Mouse (Mus musculus) forebrain, embryonic 15.5 days (tissue): ENCODE measurements at regions not wholly inside any gene's neighbourhood (a gene's known extent, or its start where the extent isn't known, plus 50 kb on each side); places are given as distances from the start of the nearest gene placed in this dataset.

Source experiments
- ATAC-seq: fragments of 200-750 bp; cut with Nextera tagmentation; replicated peaks from 2 replicates; pipeline ENCODE4 v1.8.0; 2017; ENCODE audit warnings: mild to moderate bottlenecking, moderate TSS enrichment, moderate library complexity
- H3K27ac ChIP-seq: fragments of 300-500 bp; sonication (generic); replicated peaks from 2 replicates; pipeline ENCODE4 v1.5.1; 2015; ENCODE audit warnings: mild to moderate bottlenecking, inconsistent platforms
- H3K27me3 ChIP-seq: fragments of 300-500 bp; sonication (generic); 2 replicates; pipeline ENCODE4 v1.6.1; 2015; ENCODE audit warnings: inconsistent platforms
- H3K36me3 ChIP-seq: fragments of 300-500 bp; sonication (generic); 2 replicates; pipeline ENCODE4 v1.6.1; 2015; ENCODE audit warnings: mild to moderate bottlenecking, inconsistent platforms
- H3K4me1 ChIP-seq: fragments of 300-500 bp; sonication (generic); 2 replicates; pipeline ENCODE4 v1.6.1; 2015; ENCODE audit warnings: inconsistent platforms
- H3K4me2 ChIP-seq: fragments of 300-500 bp; sonication (generic); replicated peaks from 2 replicates; pipeline ENCODE4 v1.6.1; 2015; ENCODE audit warnings: mild to moderate bottlenecking, inconsistent platforms
- H3K4me3 ChIP-seq: fragments of 300-500 bp; sonication (generic); 2 replicates; pipeline ENCODE4 v1.5.1; 2015; ENCODE audit warnings: mild to moderate bottlenecking, inconsistent platforms
- H3K9ac ChIP-seq: fragments of 300-500 bp; sonication (generic); replicated peaks from 2 replicates; pipeline ENCODE4 v1.6.1; 2015; ENCODE audit warnings: mild to moderate bottlenecking, inconsistent platforms
- H3K9me3 ChIP-seq: fragments of 300-500 bp; sonication (generic); 2 replicates; pipeline ENCODE4 v1.6.1; 2016; ENCODE audit warnings: inconsistent platforms
- WGBS: fragments of 180-500 bp; shearing (Covaris S2); methylation state at CpG from one replicate; pipeline ENCODE4 v1.1.7; 2015; ENCODE audit warnings: mixed read lengths; 5-methylcytosine and 5-hydroxymethylcytosine counted together

DNA sequence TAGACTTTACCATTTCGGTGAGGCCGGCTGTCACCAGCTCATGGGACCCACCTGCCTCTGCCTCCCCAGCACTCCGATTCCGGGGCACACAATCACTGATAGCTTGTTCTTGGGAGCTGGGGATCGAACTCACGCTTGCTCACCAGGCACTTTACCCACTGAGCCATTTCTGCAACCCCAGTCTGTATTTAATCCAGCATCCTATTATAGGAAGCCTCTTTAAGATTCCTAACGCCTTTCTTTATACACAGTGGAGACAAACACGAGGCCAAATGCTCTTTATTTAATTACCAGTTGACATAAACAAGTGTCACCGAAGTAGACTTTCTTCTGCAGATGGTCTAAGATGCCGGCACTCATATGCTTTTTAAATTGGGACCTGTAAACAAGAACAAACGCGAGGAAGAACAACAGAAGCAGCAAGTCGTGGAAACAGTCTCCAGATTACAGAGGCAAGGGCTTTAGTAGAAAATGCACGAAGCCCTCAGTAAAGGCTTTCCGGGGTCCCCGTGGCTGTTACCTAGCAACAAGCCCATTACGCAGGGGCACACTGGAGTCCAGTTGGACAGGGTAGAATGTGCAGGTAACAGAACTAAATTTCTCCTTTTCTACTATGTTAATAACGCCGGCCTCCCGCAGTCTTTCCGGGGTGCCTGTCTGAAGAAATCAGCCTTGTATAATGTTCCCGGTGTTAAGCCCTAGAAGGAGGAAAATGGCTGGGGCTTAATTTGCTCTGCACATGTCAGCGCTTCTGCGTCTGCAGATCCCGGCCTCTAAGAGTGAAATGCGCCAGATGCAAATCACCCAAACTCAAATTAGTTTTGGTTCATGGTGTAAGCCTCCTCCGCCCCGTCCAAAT, 132.5 kb downstream of the Lrrc30 start:
- no peaks in the 10 kb centered on the region for H3K9me3 ChIP-seq
- ATAC-seq: peak; percentile 88
- peak overlapping the region; percentile 42 for H3K4me2 ChIP-seq
- 23% methylated on average over 28 of the region's 28 CpGs for WGBS
- H3K4me1 ChIP-seq: peaks cover 11% of the 10 kb centered on the region
- peak overlapping the region; percentile 43 for H3K27ac ChIP-seq
- peak overlapping the region; percentile 27 for H3K4me3 ChIP-seq
- no peaks in the 10 kb centered on the region for H3K27me3 ChIP-seq
- no peaks in the 10 kb centered on the region for H3K36me3 ChIP-seq
- 0 out of 2 replicates have a peak overlapping the region, but pooled peaks have one; percentile 7 for H3K9ac ChIP-seq

DNA sequence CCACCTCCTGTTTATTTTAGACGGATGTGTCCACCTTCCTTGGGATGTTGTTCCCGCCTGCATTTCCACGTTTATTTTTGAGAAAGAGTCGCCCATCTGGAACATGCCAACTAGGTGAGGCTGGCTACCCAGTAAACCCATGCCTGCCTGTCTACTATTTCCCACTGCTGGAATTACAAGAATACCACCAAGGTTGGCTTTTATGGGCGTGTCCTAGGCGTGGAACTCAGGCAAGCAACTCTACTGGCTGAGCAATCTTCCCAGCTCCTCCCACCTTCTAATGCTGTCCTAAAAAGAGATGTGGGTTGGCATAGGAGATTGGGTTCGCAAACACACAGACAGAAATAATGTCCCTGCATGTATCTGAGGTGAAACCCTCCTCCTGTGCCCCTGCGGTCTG, 135.1 kb downstream of the Lrrc30 start:
- H3K9ac ChIP-seq: no peak overlapping the region
- no peaks in the 10 kb centered on the region for H3K36me3 ChIP-seq
- no peaks in the 10 kb centered on the region for H3K9me3 ChIP-seq
- H3K4me2 ChIP-seq: no peak overlapping the region
- H3K27me3 ChIP-seq: no peaks in the 10 kb centered on the region
- no peak for ATAC-seq
- H3K27ac ChIP-seq: no peak overlapping the region
- H3K4me1 ChIP-seq: peaks cover 11% of the 10 kb centered on the region
- WGBS: 83% methylated on average over 8 of the region's 8 CpGs
- no peak overlapping the region for H3K4me3 ChIP-seq

DNA sequence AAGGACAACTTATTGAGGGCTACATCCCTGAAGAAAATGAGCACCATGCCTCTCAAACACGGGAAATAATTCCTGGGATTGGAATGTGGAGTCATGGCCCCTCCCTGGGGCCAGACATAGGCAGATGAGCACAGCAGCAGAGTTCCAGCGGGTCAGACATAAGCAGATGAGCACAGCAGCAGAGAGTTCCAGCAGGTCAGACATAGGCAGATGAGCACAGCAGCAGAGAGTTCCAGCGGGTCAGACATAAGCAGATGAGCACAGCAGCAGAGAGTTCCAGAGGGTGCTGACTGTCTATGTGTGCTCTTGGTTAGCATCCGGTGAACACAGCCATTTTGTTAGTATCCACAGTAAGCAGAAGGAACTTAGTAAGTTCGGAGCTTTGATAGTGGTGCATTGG, 126.2 kb upstream of the Ptprm start:
- Histone ChIP-seq H3K36me3 (no peaks in the 10 kb centered on the region), H3K9me3 (0 out of 2 replicates have a peak, but pooled peaks cover 2% of the 10 kb centered on the region), H3K4me2 (no peak overlapping the region), H3K27ac (no peak overlapping the region), H3K9ac (no peak overlapping the region), H3K4me3 (no peak overlapping the region), H3K4me1 (no peaks in the 10 kb centered on the region), H3K27me3 (no peaks in the 10 kb centered on the region)
- 85% methylated on average over 5 of the region's 5 CpGs for WGBS
- no peak for ATAC-seq

DNA sequence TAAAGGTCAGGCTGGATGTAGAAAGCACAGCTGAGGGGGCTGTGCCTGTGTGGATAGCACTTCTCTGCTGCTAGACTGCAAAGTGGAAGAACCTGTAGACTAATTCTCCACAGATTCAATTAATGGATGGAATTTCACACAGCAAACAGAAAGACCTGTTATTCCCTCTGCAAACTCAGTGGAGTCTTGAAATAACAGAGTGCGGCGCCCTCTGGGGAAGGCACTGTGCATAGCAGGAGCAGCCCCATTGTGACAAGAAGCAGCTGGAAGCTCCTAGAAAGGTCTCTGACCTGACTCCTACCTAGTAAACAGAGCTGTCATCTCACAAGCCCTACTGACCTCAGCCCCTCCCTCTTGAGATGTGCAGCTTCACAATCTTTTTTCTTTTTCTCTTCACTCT, 118.9 kb upstream of the Ptprm start:
- no peak overlapping the region for H3K9ac ChIP-seq
- H3K9me3 ChIP-seq: 0 out of 2 replicates have a peak, but pooled peaks cover 2% of the 10 kb centered on the region
- H3K36me3 ChIP-seq: no peaks in the 10 kb centered on the region
- WGBS: 33% methylated on average over 2 of the region's 2 CpGs
- no peak overlapping the region for H3K4me3 ChIP-seq
- no peak overlapping the region for H3K27ac ChIP-seq
- H3K4me1 ChIP-seq: no peaks in the 10 kb centered on the region
- no peak overlapping the region for H3K4me2 ChIP-seq
- ATAC-seq: no peak
- no peaks in the 10 kb centered on the region for H3K27me3 ChIP-seq

DNA sequence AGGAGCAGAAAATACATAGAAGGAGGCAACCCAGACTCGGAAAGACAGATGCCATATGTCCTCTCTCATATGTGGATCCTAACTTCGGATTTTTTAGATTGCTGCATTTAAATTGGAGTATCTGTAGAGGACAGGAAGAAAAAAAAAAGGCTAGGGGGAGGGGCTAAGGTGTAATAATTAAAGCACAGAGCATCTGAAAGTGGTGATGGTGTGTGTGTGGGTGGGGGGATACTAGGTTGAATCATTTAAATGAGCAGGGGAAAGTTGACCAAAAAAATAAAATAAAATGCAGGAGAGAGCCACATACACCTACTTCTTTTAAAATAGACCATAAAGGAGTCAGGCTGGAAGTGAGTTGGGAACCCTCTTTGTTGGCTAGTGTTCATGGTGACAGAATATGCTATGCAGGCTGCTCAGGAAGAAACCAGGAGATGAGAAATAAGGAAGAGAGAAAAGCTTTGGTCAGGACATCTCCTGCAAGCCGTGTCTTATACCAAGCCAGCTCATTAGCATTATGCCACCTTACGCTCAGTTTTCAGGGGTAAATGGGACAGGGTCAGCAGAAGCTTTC, 104.7 kb upstream of the Ptprm start:
- no peak for ATAC-seq
- 92% methylated on average over 4 of the region's 4 CpGs for WGBS
- no peak overlapping the region for H3K9ac ChIP-seq

DNA sequence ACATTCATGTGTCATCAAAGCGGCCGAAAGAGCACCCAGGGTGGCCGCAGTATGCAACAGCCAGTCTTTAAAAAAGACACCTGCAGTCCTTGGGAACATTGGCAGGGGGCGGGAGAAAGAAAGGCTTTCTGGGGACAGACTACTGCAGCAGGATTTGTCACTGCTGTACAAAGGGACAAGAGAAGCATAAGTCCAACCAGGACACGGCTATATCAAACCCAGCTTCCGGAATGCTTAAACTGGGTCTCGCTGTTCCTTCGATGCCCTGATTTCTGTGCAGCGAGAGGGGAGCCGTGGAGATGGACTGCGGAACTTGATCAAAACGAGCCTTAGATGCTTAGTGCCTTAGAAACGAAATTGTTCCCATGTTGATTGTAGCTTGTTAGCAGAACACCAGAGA, 97.7 kb upstream of the Ptprm start:
- no peak overlapping the region for H3K27ac ChIP-seq
- 72% methylated on average over 13 of the region's 13 CpGs for WGBS
- no peaks in the 10 kb centered on the region for H3K4me1 ChIP-seq
- no peak overlapping the region for H3K4me2 ChIP-seq
- no peaks in the 10 kb centered on the region for H3K9me3 ChIP-seq
- H3K9ac ChIP-seq: no peak overlapping the region
- H3K4me3 ChIP-seq: no peak overlapping the region
- H3K36me3 ChIP-seq: no peaks in the 10 kb centered on the region
- H3K27me3 ChIP-seq: no peaks in the 10 kb centered on the region
- no peak for ATAC-seq

More for the DNA sequence above, 104.7 kb upstream of the Ptprm start:
- H3K27ac ChIP-seq: no peak overlapping the region
- H3K27me3 ChIP-seq: no peaks in the 10 kb centered on the region
- no peak overlapping the region for H3K4me2 ChIP-seq
- H3K36me3 ChIP-seq: no peaks in the 10 kb centered on the region
- no peaks in the 10 kb centered on the region for H3K4me1 ChIP-seq
- H3K4me3 ChIP-seq: no peak overlapping the region
- H3K9me3 ChIP-seq: no peaks in the 10 kb centered on the region

DNA sequence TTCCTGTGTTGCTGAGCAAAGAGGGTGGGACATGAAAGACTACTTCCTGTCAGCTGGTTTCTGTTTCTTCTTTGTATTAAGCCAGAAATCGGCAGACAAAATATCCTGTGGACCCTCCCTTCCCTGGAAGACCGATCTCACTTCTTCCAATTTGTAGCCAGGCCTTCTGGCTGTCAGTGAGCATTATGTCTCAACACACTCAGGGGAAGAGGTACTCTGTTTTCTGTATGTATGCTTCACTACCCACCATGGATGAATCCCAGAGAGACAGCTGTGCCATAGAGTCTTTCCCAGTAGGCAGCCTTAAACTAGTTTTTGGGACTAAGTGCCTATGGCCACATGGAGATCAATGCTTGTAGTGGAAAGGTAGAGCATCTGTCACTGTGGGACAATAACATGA, 96.8 kb upstream of the Ptprm start:
- Histone ChIP-seq H3K4me3 (no peak overlapping the region), H3K9ac (no peak overlapping the region), H3K4me1 (no peaks in the 10 kb centered on the region), H3K4me2 (no peak overlapping the region), H3K9me3 (no peaks in the 10 kb centered on the region), H3K36me3 (no peaks in the 10 kb centered on the region), H3K27ac (no peak overlapping the region), H3K27me3 (no peaks in the 10 kb centered on the region)
- 87% methylated on average over 2 of the region's 2 CpGs for WGBS
- ATAC-seq: no peak

DNA sequence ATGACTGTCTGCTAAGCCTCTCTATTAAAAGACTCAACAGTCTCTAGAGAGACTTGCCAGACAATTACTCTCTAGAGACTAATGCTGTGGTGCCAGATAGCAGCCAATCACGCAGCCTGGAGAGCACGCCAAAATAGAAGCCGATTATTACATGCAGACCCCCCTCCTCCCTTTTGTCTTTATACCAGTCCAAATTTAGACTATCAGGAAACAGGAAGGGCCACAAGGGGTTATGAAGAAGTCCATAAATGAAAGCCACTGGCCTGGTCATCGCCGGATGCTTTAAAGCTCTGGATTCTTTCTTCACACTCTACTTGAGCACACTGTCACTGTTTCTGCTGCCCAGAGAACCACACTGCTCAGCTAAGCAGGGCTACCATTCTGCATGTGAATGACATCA, 95.8 kb upstream of the Ptprm start:
- Histone ChIP-seq H3K9me3 (no peaks in the 10 kb centered on the region), H3K4me2 (no peak overlapping the region), H3K36me3 (no peaks in the 10 kb centered on the region), H3K9ac (no peak overlapping the region), H3K4me1 (no peaks in the 10 kb centered on the region), H3K27me3 (no peaks in the 10 kb centered on the region), H3K27ac (no peak overlapping the region), H3K4me3 (no peak overlapping the region)
- no peak for ATAC-seq
- 83% methylated on average over 5 of the region's 5 CpGs for WGBS

DNA sequence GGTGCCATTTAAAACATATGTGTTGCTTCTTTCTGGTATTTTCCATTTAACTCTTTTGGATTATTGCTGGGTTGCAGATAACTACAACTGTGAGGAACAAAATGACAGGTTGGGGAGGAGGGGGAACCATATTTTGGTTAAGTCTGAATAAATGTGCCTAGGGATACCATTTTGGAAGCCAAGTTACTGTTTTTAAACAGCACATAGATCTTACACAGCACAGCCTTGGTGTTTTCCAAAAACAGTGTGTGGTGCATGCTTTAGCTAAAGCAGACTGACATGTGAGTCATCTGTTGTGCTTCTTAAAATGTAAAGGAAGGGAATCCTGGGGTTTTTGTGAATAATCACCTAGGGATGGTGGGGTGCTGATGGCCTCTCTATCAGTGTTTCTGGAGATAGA, 91.7 kb upstream of the Ptprm start:
- H3K4me2 ChIP-seq: no peak overlapping the region
- H3K9ac ChIP-seq: no peak overlapping the region
- no peaks in the 10 kb centered on the region for H3K27me3 ChIP-seq
- H3K9me3 ChIP-seq: no peaks in the 10 kb centered on the region
- ATAC-seq: no peak
- H3K4me3 ChIP-seq: no peak overlapping the region
- H3K36me3 ChIP-seq: no peaks in the 10 kb centered on the region
- H3K27ac ChIP-seq: no peak overlapping the region
- H3K4me1 ChIP-seq: no peaks in the 10 kb centered on the region

DNA sequence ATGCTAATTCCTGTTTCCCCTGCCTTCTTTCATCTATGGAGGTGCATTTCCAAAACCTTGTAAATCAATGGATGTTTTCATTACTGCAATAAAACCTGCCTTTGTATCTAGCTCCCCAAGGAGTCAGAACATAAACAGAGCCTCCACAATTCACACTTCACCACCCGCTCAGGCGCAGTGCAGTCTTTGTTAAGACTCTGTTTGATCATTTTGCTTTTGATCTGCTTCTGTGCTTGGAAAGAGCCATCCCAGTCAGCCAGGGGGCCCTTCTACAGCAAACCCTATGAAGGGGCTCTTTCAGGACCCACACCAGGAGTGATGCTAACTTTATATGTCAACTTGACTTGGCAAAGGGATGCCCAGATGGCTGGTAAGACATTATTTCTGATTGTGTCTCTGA, 86.7 kb upstream of the Ptprm start:
- Histone ChIP-seq H3K9me3 (no peaks in the 10 kb centered on the region), H3K36me3 (no peaks in the 10 kb centered on the region), H3K27ac (no peak overlapping the region), H3K4me3 (no peak overlapping the region), H3K4me2 (no peak overlapping the region), H3K9ac (no peak overlapping the region), H3K27me3 (no peaks in the 10 kb centered on the region), H3K4me1 (no peaks in the 10 kb centered on the region)
- 43% methylated on average over 2 of the region's 2 CpGs for WGBS
- no peak for ATAC-seq

DNA sequence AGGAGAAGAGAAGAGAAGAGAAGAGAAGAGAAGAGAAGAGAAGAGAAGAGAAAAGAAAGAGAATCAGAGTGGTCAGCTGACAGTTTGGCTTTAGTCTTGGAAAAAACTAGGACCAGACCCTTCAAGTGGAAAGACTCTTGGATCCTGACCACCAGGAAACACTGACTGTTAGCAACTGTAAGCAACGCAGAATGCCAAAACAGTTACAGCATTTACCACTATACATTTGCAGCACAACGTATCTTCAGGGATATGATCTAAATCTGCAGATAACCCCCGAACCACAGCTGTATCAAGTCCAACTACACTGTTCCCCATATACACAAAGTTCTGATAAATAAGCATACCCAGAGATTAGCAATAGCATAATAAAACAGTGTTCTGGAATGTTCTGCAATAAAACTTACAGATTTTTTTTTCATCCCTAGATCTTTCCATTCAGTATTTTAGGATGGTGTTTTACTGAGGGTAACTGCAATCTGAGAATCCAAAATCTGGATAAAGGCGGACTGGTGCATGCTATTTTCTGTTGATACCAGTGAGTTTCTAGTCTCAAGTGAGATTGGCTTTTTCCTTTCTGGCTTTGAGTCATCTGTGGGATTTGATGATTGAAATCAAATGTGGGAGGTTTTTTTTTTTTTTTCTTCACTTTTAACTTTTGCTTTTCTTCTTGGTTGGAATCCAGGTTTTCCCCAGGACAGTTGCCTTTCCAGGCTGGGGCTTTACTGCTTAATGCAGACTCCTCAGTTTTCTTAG, 65.9 kb upstream of the Ptprm start:
- H3K4me1 ChIP-seq: no peaks in the 10 kb centered on the region
- no peak overlapping the region for H3K27ac ChIP-seq
- H3K4me3 ChIP-seq: no peak overlapping the region
- no peaks in the 10 kb centered on the region for H3K36me3 ChIP-seq
- H3K4me2 ChIP-seq: no peak overlapping the region
- no peaks in the 10 kb centered on the region for H3K9me3 ChIP-seq
- no peaks in the 10 kb centered on the region for H3K27me3 ChIP-seq
- ATAC-seq: no peak
- WGBS: 90% methylated on average over 4 of the region's 4 CpGs
- H3K9ac ChIP-seq: no peak overlapping the region

DNA sequence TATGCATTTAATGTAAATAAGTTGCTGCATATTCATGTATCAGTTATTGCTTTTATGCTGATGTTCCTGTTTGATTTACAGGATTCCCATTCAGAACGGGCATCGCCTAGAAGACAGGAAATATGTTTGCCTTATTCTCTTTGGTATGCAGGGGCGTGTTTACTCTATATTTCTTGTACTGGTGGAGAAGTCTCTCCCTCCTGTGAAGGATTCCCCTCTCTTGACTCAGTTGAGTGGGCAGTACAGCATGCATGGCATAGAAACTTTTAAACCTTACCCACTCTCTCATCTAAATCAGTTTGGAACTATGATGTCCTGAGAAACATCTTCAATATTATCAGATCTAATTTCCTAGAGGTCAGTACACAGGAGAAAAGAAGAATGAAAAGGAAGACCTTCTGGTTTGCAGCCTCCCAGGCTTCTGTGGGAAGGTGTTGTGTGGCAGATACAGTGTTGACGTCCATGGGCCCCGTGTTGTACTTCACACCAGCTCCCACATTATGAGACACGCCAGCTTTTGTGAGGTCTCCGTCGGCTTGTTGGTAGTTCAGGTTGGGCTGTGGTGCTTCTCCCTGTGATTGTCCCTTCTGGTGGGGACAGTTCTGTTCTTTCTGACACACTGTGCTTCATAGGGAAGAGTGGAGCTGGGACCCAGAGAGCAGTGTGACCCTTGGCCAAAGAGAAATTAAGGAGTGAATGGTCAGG, 58.4 kb upstream of the Ptprm start:
- H3K27ac ChIP-seq: no peak overlapping the region
- H3K9me3 ChIP-seq: no peaks in the 10 kb centered on the region
- H3K27me3 ChIP-seq: no peaks in the 10 kb centered on the region
- no peaks in the 10 kb centered on the region for H3K4me1 ChIP-seq
- H3K36me3 ChIP-seq: no peaks in the 10 kb centered on the region
- H3K4me3 ChIP-seq: no peak overlapping the region
- H3K9ac ChIP-seq: no peak overlapping the region
- H3K4me2 ChIP-seq: no peak overlapping the region
- ATAC-seq: no peak
- WGBS: 93% methylated on average over 8 of the region's 8 CpGs
